Mouse (Mus musculus): Measurements from ENCODE around the gene Tdrd6.

DNA sequence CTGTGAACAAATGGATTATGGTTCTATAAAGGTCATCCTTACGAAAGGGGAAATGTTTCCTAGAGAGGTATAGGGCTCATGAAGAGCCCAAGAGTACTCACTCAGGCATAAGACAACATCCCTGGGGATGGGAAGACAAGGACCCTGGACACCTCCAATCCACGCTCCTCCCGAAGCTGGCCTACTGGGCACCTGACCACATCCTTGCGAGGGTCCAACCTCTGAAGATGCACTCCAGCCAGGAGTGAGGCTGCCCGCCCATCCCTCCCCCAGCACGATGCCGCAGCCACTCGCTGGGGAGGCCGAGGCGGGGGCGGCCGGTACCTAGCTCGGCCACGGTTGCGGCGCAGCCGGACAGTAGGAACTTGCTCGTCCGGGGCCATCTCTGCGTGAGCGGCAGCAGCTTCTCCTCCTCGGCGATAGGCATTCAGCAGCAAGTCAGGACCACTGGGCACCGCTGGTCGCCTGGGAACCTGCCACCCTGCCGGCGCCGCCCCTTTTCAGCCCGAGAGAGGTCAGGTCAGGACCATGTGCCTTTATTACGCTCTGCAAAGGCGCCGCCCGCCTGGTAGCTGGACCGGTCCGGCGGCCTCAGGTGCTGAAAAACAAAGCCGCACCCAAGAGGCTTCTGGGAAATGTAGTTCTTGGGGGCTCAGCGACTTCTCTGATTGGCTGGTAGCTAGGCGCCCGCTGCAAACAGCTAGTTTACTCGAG is 36.6 kb upstream of the Tdrd6 start, which contains the start of gene Slc25a27:
- TF ChIP-seq CTCF (IDR thresholded peaks at IDR 0.05; ENCODE audit: low read depth) (no peak), EP300 (IDR thresholded peaks at IDR 0.05; ENCODE audit: low read depth) (peak; percentile 77)

Measured in heart, postnatal 0 days (tissue).